Mouse (Mus musculus) adrenal gland, postnatal 4 days (tissue): ENCODE data around the gene Gm21209. TPM values are rescaled to one million over a fixed set of nuclear protein-coding genes. Genes with fewer than 3 reads are reported as not detected.
"Not testable (repeated sequence)": the region's sequence is repeated elsewhere in the genome, so short reads cannot be mapped to it uniquely, and the experiment has no call there.

ENCODE experiments used
- DNase-seq, 2 experiments: peaks; one replicate each; pipeline ENCODE4 v3.0.0; 2021 to 2022; ENCODE audit warnings: low spot score in 2 of 2, mixed read lengths in 2 of 2
- long read RNA-seq, 2 experiments: library from polyadenylated mRNA; stranded (forward); transcript quantifications; one replicate each; pipeline ENCODE4 v2.0.0; 2021
- total RNA-seq, 2 experiments: library from RNA; stranded (reverse); gene quantifications; 2 replicates each; pipeline ENCODE4 v1.2.3; 2021

Gm21209 gene
- total RNA-seq, result not detected
- long read RNA-seq, experiment 1, result 0 reads
- long read RNA-seq, experiment 2, result 0 reads

DNA sequence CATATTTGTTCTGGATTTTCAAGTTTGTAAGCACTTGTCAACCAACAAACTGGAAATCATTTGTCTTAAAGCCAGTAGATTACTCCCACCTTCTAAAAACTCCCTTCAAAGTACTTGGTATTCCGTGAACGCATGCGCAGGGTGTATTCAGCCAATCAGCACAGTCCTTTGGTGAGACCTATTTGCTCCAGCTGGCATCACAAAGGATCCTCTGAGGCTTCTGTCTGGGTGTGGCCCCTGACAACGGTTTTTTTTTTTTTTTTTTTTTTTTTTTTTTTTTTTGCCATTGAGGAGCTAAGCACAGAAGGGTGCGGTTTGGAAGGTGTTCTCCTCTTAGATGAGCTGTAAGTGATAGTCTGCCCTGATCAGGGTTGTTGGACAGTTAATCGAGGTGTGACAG, at the start of gene Gm21209:
Gene Gm21209 (plus strand): TSS at position 301 of the 400 bp plus-strand sequence.
- DNase-seq, result not testable (repeated sequence)
